Mouse (Mus musculus): Measurements from ENCODE around the gene Spire2.
"Not testable (repeated sequence)": the region's sequence is repeated elsewhere in the genome, so short reads cannot be mapped to it uniquely, and the experiment has no call there.

Gene Spire2

DNA sequence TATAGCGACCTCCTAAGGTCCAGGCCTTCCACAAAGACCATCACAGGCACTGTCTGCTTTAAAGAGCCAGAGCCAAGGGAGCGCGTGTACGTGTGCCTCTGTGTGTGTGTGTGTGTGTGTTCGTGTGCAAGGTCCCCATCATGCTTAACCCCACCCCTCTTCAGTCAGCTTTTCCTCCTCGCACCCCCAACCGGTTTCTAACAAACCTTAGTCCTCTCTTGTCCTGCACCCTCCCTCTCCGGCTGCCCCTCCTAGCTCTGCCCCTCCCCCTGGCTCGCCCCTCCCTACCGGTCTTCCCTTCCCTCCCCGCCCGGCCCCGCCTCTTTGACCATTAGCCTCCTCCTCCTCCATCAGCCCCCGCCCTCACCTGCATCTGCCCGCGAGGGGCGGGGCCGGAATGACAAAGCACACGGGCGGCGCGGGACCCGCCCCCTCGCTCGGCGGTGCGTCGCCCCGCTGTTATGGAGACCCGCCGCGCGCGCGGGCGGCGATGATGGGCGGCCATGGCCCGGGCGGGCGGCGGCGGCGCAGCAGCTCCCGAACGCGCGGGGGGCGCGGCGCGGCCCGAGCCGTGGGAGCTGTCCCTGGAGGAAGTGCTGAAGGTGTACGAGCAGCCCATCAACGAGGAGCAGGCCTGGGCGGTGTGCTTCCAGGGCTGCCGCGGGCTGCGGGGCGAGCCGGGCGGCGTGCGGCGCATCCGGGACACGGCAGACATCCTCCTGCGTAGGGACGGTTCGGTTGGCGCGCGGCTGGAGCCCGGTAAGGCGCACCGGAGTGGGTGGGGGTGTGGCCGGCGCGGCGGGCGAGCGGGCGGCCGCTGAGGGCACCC, at the start of gene Spire2:
TSS of gene Spire2 (plus strand) at position 452 of the 829 bp plus-strand sequence.
- peak; percentile 85 for DNase-seq (ENCODE audit: low spot score)

DNA sequence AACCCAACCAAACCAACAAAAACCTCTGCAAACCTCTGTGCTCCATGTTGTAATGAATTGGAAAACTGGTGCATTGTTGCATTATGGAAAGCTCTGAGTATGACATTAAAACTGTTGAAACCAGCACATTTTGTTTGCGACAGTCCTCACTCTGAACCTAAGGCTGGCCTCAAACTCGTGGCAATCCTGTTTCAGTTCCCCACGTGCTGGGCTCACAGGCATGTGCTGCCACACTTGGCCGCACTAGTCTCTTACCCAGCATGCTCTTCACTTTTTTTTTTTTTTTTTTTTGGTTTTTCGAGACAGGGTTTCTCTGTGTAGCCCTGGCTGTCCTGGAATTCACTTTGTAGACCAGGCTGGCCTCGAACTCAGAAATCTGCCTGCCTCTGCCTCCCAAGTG, 49.5 kb upstream of the Spire2 start:
- DNase-seq (ENCODE audit: low spot score): not testable (repeated sequence)

DNA sequence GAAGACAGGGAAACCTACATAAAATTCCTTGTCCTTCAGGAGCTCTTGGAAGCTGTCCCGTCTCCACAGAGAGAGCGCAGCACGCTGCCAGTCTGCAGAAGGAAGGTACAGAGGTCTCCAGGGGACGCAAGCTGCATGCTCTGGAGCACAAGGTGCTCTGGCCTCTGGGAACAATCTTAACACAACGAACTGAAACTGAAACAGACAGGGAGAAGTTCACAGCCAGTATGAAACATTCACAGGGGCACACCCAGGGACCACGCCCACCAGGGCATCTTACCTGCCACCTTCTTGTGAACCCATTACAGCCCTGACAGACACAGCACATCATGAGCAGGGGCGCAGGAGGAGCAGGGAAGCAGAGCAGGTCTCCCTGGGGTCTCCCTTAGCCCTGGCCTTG, 48.5 kb upstream of the Spire2 start:
- no peak for DNase-seq (ENCODE audit: low spot score)

DNA sequence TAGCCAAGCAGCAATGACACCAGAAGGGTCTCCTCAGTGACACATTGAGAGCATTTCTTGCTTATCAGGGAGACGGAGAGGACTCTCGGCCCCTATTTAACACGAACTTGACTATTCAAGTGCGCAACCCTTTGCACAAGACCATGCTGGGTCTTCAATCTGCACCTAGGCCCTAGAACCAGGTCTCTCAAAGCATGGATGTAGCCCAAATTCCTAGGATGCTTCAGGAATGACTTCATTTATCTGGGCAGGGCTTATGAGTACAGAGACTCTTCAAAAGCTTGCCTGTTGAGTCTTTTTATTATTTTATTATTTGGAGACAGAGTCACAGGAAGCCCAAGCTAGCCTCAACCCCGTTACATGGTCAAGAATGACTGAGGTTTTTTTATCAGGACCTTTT, 48.0 kb upstream of the Spire2 start:
- no peak for DNase-seq (ENCODE audit: low spot score)

DNA sequence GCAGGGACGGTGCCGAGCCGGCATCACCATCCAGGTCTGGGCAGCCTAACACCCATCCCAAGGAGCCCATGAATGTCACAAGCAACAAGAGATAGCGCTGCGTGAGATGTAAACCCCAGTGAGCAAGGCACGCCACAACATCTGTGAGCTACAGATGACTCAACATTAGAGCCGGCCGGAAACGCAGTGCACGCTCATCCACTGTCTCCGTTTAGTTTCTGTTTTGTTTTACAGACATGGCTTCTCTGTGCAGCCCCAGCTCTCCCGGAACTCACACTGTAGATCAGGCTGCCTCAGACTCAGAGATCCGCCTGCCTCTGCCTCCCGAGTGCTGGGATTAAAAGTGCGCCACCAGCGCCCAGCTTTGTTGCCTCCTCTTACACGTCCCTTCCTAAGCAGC, 45.2 kb upstream of the Spire2 start:
- no peak for DNase-seq (ENCODE audit: low spot score)

DNA sequence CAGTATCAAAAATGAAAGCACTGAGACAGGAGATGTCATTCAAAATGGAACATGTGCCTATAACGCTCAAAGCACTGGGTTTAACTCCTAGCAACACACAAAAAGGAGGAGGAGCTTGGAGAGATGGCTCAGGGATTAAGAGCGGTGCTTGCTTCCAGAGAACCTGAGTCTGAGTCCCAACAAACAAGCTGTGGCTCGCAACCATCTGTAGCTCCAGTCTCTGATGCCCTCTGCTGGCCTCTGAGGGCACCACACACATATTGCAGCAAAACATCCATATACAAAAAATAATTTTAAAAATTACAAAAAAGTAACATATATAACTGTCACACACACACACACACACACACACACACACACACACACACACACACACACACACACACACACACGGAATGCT, 42.3 kb upstream of the Spire2 start:
- peak; percentile 56 for DNase-seq (ENCODE audit: low spot score)

DNA sequence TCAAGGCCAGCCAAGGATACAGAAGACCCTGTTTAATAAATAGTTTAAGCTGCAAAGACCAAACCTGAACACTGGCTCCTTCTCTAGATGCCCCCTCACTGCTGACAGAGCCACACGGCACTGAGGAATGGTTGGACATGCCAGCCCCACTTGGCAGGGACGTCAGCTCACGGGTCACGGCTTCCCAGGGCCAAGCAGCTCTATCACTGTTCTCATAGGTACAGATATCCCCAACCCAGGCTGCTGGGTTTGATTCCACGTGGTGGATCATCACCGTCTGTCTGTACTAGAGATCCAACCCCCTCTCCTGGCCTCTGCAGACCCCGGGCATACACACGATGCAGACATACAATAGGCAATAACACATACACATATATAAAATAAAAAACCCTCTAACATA, 41.8 kb upstream of the Spire2 start:
- DNase-seq (ENCODE audit: low spot score): no peak

DNA sequence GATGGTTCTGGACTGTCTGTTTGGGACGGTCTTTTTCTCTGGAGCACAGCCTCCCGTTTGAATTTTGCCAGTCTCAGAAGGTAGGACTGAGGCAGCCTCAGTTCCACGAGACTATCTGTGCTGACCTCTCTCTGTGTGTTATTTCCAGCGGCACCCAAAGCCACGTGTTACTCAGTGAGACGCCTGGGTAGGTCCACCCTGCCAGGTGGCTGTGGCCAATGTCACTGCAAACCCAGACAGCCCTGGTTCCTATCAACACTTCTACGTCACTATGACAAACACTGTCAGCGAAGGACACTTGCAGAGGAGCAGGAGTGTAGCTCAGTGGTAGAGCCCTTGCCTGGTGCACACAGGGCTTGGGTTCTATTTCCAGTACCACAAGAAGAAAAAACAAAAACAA, 40.8 kb upstream of the Spire2 start:
- no peak for DNase-seq (ENCODE audit: low spot score)

DNA sequence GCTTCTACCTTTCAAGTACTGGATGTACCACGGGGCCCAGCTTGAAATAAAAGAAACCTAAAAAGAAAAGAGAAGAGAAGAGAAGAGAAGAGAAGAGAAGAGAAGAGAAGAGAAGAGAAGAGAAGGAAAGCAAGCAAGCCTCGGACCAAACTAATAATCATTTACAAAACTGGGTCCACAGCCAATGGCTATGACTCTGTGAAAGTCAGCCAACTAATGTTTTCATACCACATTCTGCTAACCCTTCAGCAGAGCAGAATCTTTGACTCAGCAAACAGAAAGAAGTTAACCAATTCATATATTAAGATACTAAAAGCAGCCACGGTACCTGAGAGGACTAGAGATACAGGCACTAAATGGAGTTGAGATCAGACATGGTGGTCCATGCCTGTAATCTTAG, 40.2 kb upstream of the Spire2 start:
- DNase-seq (ENCODE audit: low spot score): no peak

DNA sequence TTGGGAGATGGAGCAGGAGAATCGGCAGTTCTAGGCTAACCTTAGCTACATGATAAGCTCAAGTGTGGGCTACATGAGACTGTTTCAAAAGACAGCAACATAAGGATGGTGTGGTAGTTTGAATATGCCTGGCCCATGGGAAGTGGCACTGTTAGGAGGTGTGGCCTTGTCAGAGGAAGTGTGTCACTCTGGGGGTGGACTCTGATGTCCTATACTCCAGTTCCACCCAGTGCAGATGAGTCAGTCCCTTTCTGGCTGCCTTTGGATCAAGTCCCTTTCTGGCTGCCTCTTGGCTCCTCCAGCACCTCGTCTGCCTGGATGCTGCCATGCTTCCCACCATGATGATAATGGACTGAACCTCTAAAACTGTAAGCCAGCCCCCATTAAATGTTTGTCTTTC, 39.7 kb upstream of the Spire2 start:
- DNase-seq (ENCODE audit: low spot score): no peak

DNA sequence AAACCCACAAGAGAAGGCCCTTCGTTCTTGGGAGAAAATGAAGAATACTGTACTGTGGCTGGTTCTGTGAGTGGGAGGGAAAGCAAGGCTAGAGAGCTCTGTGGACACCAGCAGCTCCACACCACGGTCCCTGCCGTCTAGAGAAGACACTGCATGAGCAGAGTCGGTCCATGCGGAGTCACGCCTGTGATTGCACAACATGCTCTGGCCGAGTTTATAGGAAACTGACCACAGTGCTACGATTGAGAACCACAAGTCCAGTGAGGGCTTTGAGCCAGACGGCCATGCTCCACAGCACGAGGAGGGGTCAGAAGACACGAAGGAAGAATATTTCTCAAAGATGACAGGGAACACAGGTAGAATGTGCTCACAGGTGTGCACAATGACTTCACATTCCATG, 34.2 kb upstream of the Spire2 start:
- no peak for DNase-seq (ENCODE audit: low spot score)

DNA sequence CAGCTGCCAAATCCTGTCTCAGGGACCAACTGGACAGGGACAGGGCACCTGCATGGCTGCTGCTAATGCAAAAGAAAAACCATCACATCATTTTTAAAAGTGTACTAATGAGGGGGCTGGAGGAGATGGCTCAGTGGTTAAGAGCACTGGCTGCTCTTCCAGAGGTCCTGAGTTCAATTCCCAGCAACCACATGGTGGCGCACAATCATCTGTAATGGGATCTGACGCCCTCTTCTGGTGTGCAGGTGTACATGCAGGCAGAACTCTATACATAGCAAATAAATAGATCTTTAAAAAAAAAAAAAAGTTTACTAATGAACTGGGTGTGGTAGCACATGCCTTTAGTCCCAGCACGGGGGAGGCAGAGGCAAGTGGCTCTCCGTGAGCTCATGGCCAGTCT, 23.8 kb upstream of the Spire2 start:
- DNase-seq (ENCODE audit: low spot score): no peak

DNA sequence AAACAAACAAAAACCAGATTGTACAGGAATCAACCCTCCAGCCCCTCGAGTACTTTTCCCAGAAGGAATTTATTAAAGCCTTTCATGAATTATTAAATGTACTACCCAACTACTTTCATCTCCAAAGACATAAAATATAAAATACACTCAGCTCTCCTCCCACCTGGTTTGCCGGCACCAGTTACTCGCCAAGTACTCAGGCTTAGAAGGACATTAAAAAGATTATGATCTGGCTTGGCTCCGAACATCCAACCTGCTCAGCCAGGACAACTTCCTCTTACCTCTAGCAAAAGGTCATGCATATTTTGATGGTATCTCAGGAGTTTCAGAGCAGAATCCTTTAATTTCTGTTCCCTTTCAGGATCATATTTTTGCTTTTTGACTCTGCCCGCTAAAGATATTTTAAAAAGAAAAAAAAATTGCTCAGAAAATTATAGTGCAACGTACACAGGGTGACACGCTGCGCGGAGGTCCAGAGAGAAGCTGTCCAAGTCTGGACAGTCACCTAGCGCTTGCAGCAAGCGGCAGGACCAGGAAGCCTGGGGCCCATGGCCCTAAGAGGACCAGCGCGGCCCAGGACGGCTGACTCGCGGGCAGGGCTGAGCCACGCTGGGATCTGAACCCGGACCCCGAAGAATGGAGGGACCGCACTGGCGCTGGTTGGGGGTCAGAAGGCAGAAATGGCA, 14.6 kb upstream of the Spire2 start:
- no peak for DNase-seq (ENCODE audit: low spot score)

DNA sequence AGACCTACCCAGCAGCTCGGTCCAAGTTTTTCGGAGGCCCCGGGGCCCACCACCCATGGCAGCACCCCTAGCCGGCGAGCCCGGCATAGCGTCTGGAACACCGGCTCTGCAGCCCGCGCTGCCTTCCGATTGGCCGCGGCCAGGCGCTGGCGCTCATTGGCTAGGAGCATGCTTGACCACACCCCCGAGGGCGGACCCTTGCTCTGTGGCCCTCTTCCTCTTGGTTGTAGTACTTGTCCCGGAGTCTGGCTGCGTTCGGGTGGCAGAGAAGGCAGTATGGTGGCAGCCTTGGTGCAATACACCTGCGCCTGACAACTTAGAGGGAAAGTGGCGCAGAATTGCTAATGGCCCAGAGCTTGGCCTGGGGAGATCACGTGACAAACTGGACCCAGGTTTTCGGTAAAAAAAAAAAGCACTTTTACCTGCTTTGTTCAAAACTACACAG, 14.0 kb upstream of the Spire2 start, which contains the start of gene Fanca:
TSS of gene Fanca (minus strand) at position 110 of the 445 bp plus-strand sequence.
- DNase-seq (ENCODE audit: low spot score): peak; percentile 96

DNA sequence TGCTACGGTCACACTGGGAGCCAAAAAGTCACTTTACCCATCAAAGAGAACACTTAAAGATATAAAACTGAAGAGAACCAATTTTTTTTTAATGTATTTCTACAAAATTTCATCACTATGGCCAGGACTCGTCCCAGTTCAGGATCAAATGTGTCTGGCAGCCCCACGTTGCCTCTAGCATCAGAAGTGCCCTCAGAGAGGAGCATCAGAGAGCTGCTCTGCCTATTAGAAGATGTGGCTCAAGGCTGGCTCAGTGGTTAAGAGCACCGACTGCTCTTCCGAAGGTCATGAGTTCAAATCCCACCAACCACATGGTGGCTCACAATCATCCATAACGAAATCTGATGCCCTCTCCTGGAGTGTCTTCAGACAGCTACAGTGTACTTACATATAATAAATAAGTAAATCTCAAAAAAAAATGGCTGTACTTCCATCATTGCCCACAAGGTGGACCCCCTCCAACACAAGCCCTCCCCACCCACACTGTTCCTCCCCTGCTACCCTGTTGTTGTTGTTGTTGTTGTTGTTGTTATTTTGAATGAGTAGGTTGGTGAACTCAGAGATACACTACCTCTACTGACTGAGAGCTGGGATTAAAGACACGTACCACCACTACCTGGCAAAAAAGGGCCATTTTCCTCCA, 12.9 kb upstream of the Spire2 start:
- DNase-seq (ENCODE audit: low spot score): peak; percentile 85

DNA sequence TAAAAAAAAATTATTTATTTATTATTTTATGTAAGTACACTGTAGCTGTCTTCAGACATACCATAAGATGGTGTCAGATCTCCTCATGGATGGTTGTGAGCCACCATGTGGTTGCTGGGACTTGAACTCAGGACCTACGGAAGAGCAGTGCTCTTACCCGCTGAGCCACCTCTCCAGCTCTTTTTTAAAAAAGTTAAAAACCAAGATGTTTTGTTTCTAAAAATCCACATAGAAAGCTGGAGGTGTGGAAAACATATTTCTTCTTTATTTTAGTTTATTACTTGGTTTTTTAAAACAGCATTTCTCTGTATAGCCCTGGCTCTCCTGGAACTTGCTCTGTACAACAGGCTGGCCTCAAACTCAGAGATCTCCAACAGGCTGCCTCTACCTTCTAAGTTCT, 4.0 kb upstream of the Spire2 start:
- no peak for DNase-seq (ENCODE audit: low spot score)

DNA sequence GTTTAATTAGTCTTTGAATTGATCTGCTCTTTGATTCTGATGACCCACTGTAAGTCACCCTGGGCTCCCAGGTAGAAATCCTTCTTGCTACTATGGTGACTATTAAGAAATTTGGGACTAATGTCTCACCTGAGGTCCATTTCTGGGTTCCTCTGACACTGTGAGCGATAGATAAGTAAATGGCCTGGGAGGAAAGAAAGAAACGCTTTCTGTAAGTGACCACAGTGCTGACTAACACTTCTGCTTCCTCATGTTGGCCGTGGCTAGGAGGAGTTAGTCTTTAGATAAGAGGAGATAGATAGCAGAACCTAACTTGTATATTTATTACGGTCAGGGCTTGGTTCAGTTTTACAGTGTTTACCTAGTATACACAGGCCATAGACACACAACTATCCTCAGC, 3.2 kb upstream of the Spire2 start:
- no peak for DNase-seq (ENCODE audit: low spot score)

DNA sequence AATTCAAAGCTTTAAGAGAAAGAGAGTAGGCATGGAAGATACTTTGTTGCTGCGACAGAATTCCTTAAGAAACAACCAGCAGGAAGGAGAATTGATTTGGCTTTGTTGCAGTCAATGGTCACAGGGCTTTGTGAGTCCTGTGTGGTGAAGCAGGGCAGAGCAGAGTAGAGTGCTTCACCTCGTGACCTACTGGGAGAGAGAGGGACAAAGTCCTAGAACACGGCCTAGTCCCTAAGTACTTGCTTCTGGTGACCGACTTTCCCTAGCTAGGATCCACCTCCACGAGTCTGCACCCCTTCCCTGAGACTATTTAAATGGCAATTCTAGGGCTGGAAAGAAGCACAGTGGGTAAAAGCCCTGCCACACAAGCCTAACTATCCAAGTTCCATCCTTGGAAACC, 2.6 kb upstream of the Spire2 start:
- no peak for DNase-seq (ENCODE audit: low spot score)

DNA sequence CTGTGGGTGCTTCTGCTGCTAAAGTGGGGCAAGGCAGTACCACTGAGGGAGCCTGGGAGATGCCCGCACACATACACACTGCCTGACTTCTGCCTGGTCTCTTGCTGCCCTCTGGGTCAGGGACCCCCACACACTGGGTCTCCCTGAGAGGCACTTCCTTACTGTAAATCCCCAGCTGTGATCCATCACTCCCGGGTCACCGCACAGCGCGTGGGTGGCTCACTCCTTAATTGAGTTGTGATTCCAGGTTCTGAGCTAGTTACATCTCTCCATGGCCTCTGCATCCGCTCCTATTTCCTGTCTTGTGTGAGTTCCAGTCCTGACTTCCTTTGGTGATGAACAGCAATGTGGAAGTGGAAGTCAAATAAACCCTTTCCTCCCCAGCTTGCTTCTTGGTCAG, 1.8 kb upstream of the Spire2 start:
- no peak for DNase-seq (ENCODE audit: low spot score)

DNA sequence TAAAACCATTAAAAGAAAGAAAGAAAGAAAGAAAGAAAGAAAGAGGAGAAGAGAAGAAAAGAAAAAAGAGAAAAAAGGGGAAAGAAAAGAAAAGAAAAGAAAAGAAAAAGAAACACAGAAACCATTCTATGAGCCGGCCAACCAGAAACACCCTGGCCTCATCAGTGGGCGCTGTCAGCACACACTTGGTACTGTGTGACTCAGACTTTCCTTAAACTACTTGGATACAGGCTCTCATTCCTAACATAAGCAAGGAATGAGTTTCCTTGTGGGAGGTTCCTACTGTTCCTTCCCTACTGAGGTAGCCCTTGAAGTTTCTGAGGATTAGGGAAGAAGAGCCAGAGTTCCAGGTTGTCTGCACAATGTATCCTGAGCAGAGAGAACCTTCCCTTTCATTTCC, 1.2 kb upstream of the Spire2 start:
- DNase-seq (ENCODE audit: low spot score): no peak

DNA sequence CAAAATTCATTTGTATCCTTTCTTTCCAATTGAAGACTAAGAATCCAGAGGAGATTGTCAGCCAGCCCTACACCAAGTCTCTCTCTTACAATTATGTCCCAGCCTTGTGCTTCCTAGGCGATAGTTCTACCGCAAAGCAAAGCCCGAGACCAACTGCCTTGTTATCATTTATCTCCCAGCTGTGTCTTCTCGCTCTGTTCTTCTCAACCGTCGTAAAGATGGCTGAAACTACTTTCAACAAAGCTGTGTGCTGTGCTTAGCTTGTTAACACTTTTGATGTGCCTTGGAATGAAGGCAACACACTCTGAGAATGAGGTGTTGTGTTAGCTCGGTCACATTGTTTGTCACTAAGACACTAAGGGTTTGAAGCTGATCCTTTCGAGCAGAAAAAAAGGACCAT, 703 bp upstream of the Spire2 start:
- no peak for DNase-seq (ENCODE audit: low spot score)

DNA sequence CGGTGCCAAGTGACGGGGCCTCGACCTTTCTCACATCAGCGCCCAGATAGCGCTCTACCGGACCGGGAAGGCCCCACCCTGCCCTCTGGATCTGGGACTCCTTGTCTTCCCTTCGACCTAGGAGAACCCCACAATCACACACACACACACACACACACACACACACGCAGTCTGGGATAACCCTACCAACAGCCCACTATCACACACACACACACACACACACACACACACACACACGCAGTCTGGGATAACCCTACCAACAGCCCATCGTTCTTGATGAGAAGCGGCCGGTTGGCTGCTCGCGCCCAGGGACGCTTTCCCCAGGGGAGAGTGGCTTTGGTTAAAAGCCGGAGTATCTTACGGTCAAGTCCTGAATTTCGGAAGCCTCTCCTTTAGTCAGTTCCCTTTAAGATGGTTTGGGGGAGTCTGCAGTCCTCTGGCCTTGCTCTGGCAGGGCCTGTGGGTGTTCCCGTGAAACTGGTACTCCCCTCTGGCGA, 626 bp downstream of the Spire2 start:
- peak; percentile 43 for DNase-seq (ENCODE audit: low spot score)

DNA sequence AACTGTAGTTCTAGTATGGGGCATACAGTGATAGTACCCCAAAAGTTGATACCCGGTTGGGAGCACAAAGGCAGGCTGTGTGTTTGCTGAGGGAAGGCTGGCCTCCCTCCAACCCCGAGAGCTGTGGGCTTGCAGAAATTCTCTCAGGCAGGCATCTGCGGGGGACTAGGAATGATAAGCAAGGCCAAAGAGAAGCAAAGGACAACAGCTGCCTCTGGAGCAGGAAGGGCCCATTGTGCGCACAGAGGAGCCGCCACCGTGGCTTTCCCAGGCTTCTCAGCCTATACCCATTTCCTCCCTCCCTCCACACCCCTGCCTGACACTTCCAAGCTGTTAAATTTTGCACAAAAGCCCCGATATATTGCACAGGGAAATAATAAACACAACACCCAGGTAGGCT, 1.4 kb downstream of the Spire2 start:
- DNase-seq (ENCODE audit: low spot score): no peak
